Mouse (Mus musculus) MEL (cell line): ENCODE results near the gene Ssxb9. TPM values are rescaled to one million over a fixed set of nuclear protein-coding genes. Genes with fewer than 3 reads are reported as not detected.
"Not testable (repeated sequence)": the region's sequence is repeated elsewhere in the genome, so short reads cannot be mapped to it uniquely, and the experiment has no call there.

ENCODE experiments used
- DNase-seq: peaks from one replicate; pipeline ENCODE4 v3.0.0; 2011; ENCODE audit warnings: low read depth, low spot score
- H3K27ac ChIP-seq: 2 replicates; pipeline ENCODE4 v1.5.1; 2012; ENCODE audit warnings: low read depth, mild to moderate bottlenecking, control low read depth, low read length, moderate library complexity; ENCODE audit not compliant: control insufficient read depth
- H3K27me3 ChIP-seq, 2 experiments: fragments of 150-350 bp in 1 of 2; sonication (generic) in 1 of 2; 2 replicates each; pipeline ENCODE4 v1.6.1; 2012; ENCODE audit warnings: low read length in 2 of 2, mild to moderate bottlenecking in 2 of 2, improper control_type of control experiment in 1 of 2, moderate library complexity in 1 of 2; ENCODE audit not compliant: insufficient read depth in 2 of 2, control insufficient read depth in 1 of 2
- H3K36me3 ChIP-seq, 2 experiments: 2 replicates each; pipeline ENCODE4 v1.6.1; 2012 to 2014; ENCODE audit warnings: low read length in 2 of 2, improper control_type of control experiment in 1 of 2, inconsistent platforms in 1 of 2, mild to moderate bottlenecking in 1 of 2; ENCODE audit not compliant: insufficient read depth in 2 of 2, control insufficient read depth in 1 of 2
- H3K4me1 ChIP-seq, 2 experiments: fragments of 150-350 bp in 1 of 2; sonication (generic) in 1 of 2; 2 replicates each; pipeline ENCODE4 v1.6.1; 2012; ENCODE audit warnings: low read length in 2 of 2, improper control_type of control experiment in 1 of 2, mild to moderate bottlenecking in 1 of 2; ENCODE audit not compliant: insufficient read depth in 2 of 2, control insufficient read depth in 1 of 2
- H3K4me3 ChIP-seq, 2 experiments: fragments of 150-350 bp in 1 of 2; sonication (generic) in 1 of 2; 2 replicates each; pipeline ENCODE4 v1.5.1; 2012; ENCODE audit warnings: low read depth in 2 of 2, low read length in 2 of 2, mild to moderate bottlenecking in 2 of 2, moderate library complexity in 2 of 2, control low read depth in 1 of 2, improper control_type of control experiment in 1 of 2; ENCODE audit not compliant: control insufficient read depth in 1 of 2, insufficient read depth in 1 of 2
- H3K79me2 ChIP-seq: 2 replicates; pipeline ENCODE4 v1.6.1; 2012; ENCODE audit warnings: mild to moderate bottlenecking, low read length, moderate library complexity; ENCODE audit not compliant: control insufficient read depth, poor library complexity, insufficient read depth
- H3K9ac ChIP-seq: 2 replicates; pipeline ENCODE4 v1.6.1; 2012; ENCODE audit warnings: low read depth, mild to moderate bottlenecking, control low read depth, low read length, moderate library complexity; ENCODE audit not compliant: control insufficient read depth, poor library complexity, severe bottlenecking
- H3K9me3 ChIP-seq: fragments of 150-350 bp; sonication (generic); replicated peaks from 2 replicates; pipeline ENCODE4 v1.6.1; 2012; ENCODE audit warnings: mild to moderate bottlenecking, low read length, improper control_type of control experiment, moderate library complexity; ENCODE audit not compliant: insufficient read depth
- MEF2A ChIP-seq: IDR thresholded peaks from 2 replicates; pipeline ENCODE4 v1.6.1; 2014; ENCODE audit warnings: low read depth, mild to moderate bottlenecking, inconsistent platforms, low read length, improper control_type of control experiment; ENCODE audit not compliant: poor library complexity, insufficient replicate concordance, severe bottlenecking; ENCODE audit errors: extremely low read depth
- NRF1 ChIP-seq: IDR thresholded peaks from 2 replicates; pipeline ENCODE4 v1.6.1; 2014; ENCODE audit warnings: low read depth, mild to moderate bottlenecking, inconsistent platforms, low read length, improper control_type of control experiment, moderate library complexity; ENCODE audit not compliant: poor library complexity, insufficient read depth, severe bottlenecking
- SMC3 ChIP-seq: IDR thresholded peaks from 2 replicates; pipeline ENCODE4 v1.6.1; 2011; ENCODE audit warnings: low read depth, low read length, improper control_type of control experiment
- ZC3H11A ChIP-seq: IDR thresholded peaks from 2 replicates; pipeline ENCODE4 v1.6.1; 2012; ENCODE audit warnings: low read depth, mild to moderate bottlenecking, inconsistent platforms, low read length, improper control_type of control experiment
- polyA plus RNA-seq, 2 experiments: library from polyadenylated mRNA; stranded (reverse) in 1 of 2; unstranded in 1 of 2; fragments of >175 nt in 1 of 2; fragments of >200 nt in 1 of 2; gene quantifications; 2 replicates each; pipeline versions ENCODE4 v1.2.1 to v1.2.4; 2012; ENCODE audit warnings: low replicate concordance in 2 of 2, low read depth in 1 of 2; ENCODE audit not compliant: insufficient read length in 2 of 2, insufficient read depth in 1 of 2, missing spikeins in 1 of 2
- total RNA-seq: library from RNA; depleted of rRNA; stranded (reverse); fragments of 300-350 nt; gene quantifications from 2 replicates; pipeline ENCODE4 v1.2.3, GENCODE M21; 2012; rRNA removed

The Ssxb9 gene
- total RNA-seq = not detected in 2 replicates
- not detected for polyA plus RNA-seq

- not testable (repeated sequence) for H3K79me2 ChIP-seq, H3K9ac ChIP-seq, H3K36me3 ChIP-seq, H3K9me3 ChIP-seq, H3K27ac ChIP-seq, H3K4me1 ChIP-seq, H3K4me3 ChIP-seq, H3K27me3 ChIP-seq, DNase-seq
These were observed at the start of gene Ssxb9 for GRCm38 (mm10) chrX:8366678-8367077. Ssxb9 (plus strand) TSS chrX:8366978.

DNA sequence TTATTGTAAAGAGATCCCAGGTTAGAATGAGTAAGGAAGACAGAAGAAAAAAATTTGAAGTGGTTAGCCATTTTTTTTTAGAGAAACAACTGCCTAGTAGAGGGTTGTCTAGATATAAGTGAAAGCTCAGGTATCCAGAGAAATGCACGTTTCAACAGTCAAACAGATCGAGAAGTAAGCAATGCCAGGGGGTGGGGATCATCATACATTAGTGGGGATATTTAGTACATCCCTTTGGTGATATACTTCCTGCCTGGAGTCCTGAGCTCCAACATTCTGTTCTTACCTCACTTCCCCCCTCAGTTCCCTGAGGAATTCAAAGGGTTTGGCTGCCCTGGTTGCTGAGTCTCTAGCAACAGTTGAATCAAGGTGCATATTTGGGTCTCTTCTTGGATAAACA, 39.7 kb upstream of the Ssxb9 start, which contains the start of gene Ssxb10:
Gene Ssxb10 (plus strand): TSS at position 301 of the 400 bp plus-strand sequence.
- DNase-seq = no peak
- no peaks in the 10 kb centered on the region for H3K27me3 ChIP-seq
- no peaks in the 10 kb centered on the region for H3K36me3 ChIP-seq
- H3K27ac ChIP-seq = no peak within 1 kb of the TSS
- H3K4me1 ChIP-seq = no peaks in the 10 kb centered on the region
- H3K9ac ChIP-seq = no peak within 1 kb of the TSS
- H3K4me3 ChIP-seq = no peak within 1 kb of the TSS
- no peaks in the 10 kb centered on the region for H3K79me2 ChIP-seq
- no peaks in the 10 kb centered on the region for H3K9me3 ChIP-seq
- TF ChIP-seq MEF2A = no peak
- no peak for TF ChIP-seq SMC3
- no peak for TF ChIP-seq NRF1
- no peak for TF ChIP-seq ZC3H11A
- TF ChIP-seq, all 39 proteins: peak for 0

DNA sequence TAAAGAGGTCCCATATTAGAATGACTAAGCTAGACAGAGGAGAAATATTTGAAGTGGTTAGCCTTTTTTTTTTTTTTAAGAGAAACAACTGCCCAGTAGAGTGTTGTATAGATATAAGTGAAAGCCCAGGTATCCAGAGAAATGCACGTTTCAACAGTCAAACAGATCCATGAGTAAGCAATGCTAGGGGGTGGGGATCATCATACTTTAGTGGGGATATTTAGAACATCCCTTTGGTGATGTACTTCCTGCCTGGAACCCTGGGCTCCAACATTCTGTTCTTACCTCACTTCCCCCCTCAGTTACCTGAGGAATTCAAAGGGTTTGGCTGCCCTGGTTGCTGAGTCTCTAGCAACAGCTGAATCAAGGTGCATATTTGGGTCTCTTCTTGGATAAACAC, 46.2 kb downstream of the Ssxb9 start, which contains the start of gene Ssxb1:
Gene Ssxb1 (plus strand): TSS at position 301 of the 400 bp plus-strand sequence.
- H3K79me2 ChIP-seq, DNase-seq, H3K4me1 ChIP-seq, H3K9ac ChIP-seq, H3K27ac ChIP-seq, H3K9me3 ChIP-seq, H3K4me3 ChIP-seq, H3K36me3 ChIP-seq, H3K27me3 ChIP-seq: not testable (repeated sequence)

Other genes starting within 250 kb of the Ssxb9 start
- gene Wdr13, start 234.1 kb upstream of the Ssxb9 start, total RNA-seq = 23.8 and 29.6 TPM in 2 replicates
- gene Wdr13, start 234.1 kb upstream of the Ssxb9 start, polyA plus RNA-seq = 10 to 100 TPM in 1 of 2 experiments, not detected in 1; 46.8 TPM
- 906 and 1,021 TPM in 2 replicates for gene Rbm3, start 221.1 kb upstream of the Ssxb9 start, total RNA-seq
- 100 to 1,000 TPM in 1 of 2 experiments, not detected in 1; 750 TPM for gene Rbm3, start 221.1 kb upstream of the Ssxb9 start, polyA plus RNA-seq
- gene Tbc1d25, start 190.8 kb upstream of the Ssxb9 start, total RNA-seq = 8.0 and 10.1 TPM in 2 replicates
- gene Tbc1d25, start 190.8 kb upstream of the Ssxb9 start, polyA plus RNA-seq = 10 to 100 TPM in 1 of 2 experiments, not detected in 1; 23.4 TPM
- 99.4 and 103 TPM in 2 replicates for gene Ebp, start 173.5 kb upstream of the Ssxb9 start, total RNA-seq
- gene Ebp, start 173.5 kb upstream of the Ssxb9 start, polyA plus RNA-seq = 100 to 1,000 TPM in 1 of 2 experiments, not detected in 1; 133 TPM
- gene Porcn, start 160.5 kb upstream of the Ssxb9 start, total RNA-seq = 3.5 and 4.5 TPM in 2 replicates
- 10 to 100 TPM in 1 of 2 experiments, not detected in 1; 16.1 TPM for gene Porcn, start 160.5 kb upstream of the Ssxb9 start, polyA plus RNA-seq
- gene Ftsj1, start 114.6 kb upstream of the Ssxb9 start, total RNA-seq = 47.2 and 51.8 TPM in 2 replicates
- gene Ftsj1, start 114.6 kb upstream of the Ssxb9 start, polyA plus RNA-seq = 100 to 1,000 TPM in 1 of 2 experiments, not detected in 1; 124 TPM
- gene Slc38a5, start 95.8 kb upstream of the Ssxb9 start, total RNA-seq = 63.5 and 100 TPM in 2 replicates
- 100 to 1,000 TPM in 1 of 2 experiments, not detected in 1; 146 TPM for gene Slc38a5, start 95.8 kb upstream of the Ssxb9 start, polyA plus RNA-seq
- not detected in 2 replicates for gene Ssxb10, start 39.6 kb upstream of the Ssxb9 start, total RNA-seq
- not detected for gene Ssxb10, start 39.6 kb upstream of the Ssxb9 start, polyA plus RNA-seq
- gene Ssxb1, start 46.3 kb downstream of the Ssxb9 start, total RNA-seq = not detected in 2 replicates
- not detected for gene Ssxb1, start 46.3 kb downstream of the Ssxb9 start, polyA plus RNA-seq
- gene Ssxb2, start 94.7 kb downstream of the Ssxb9 start, total RNA-seq = not detected in 2 replicates
- not detected for gene Ssxb2, start 94.7 kb downstream of the Ssxb9 start, polyA plus RNA-seq
- not detected in 2 replicates for gene Gm14459, start 158.0 kb downstream of the Ssxb9 start, total RNA-seq
- not detected for gene Gm14459, start 158.0 kb downstream of the Ssxb9 start, polyA plus RNA-seq
- not detected in 2 replicates for gene Ssxb6, start 181.3 kb downstream of the Ssxb9 start, total RNA-seq
- gene Ssxb6, start 181.3 kb downstream of the Ssxb9 start, polyA plus RNA-seq = not detected
- gene Ssxb3, start 224.8 kb downstream of the Ssxb9 start, total RNA-seq = not detected in 2 replicates
- not detected for gene Ssxb3, start 224.8 kb downstream of the Ssxb9 start, polyA plus RNA-seq